Mouse (Mus musculus) hindbrain, embryonic 13.5 days (tissue): ENCODE results near the gene Sstr3. TPM values are rescaled to one million over a fixed set of nuclear protein-coding genes. Genes with fewer than 3 reads are reported as not detected.

ENCODE experiments used
- ATAC-seq: fragments of 200-750 bp; cut with Nextera tagmentation; 2 replicates; pipeline ENCODE4 v1.8.0; 2017; ENCODE audit warnings: moderate TSS enrichment; ENCODE audit not compliant: low FRiP score
- H3K27ac ChIP-seq: fragments of 300-500 bp; sonication (generic); 2 replicates; pipeline ENCODE4 v1.5.1; 2015; ENCODE audit warnings: inconsistent platforms, mild to moderate bottlenecking, moderate library complexity
- H3K27me3 ChIP-seq: fragments of 300-500 bp; sonication (generic); 2 replicates; pipeline ENCODE4 v1.6.1; 2015; ENCODE audit warnings: mild to moderate bottlenecking, inconsistent platforms
- H3K36me3 ChIP-seq: fragments of 300-500 bp; sonication (generic); 2 replicates; pipeline ENCODE4 v1.6.1; 2015; ENCODE audit warnings: mild to moderate bottlenecking, inconsistent platforms
- H3K4me1 ChIP-seq: fragments of 300-500 bp; sonication (generic); replicated peaks from 2 replicates; pipeline ENCODE4 v1.6.1; 2015; ENCODE audit warnings: inconsistent platforms
- H3K4me2 ChIP-seq: fragments of 300-500 bp; sonication (generic); 2 replicates; pipeline ENCODE4 v1.6.1; 2015; ENCODE audit warnings: inconsistent platforms, mild to moderate bottlenecking, moderate library complexity
- H3K4me3 ChIP-seq: fragments of 300-500 bp; sonication (generic); 2 replicates; pipeline ENCODE4 v1.5.1; 2015; ENCODE audit warnings: mild to moderate bottlenecking, inconsistent platforms
- H3K9ac ChIP-seq: fragments of 300-500 bp; sonication (generic); 2 replicates; pipeline ENCODE4 v1.6.1; 2015; ENCODE audit warnings: mild to moderate bottlenecking, inconsistent platforms
- H3K9me3 ChIP-seq: fragments of 300-500 bp; sonication (generic); 2 replicates; pipeline ENCODE4 v1.6.1; 2016; ENCODE audit warnings: inconsistent platforms
- whole genome bisulfite sequencing: fragments of 180-500 bp; shearing (Covaris S2); methylation state at CpG from one replicate; pipeline ENCODE4 v1.1.7; 2015; 5-methylcytosine and 5-hydroxymethylcytosine counted together
- polyA plus RNA-seq: library from polyadenylated mRNA; unstranded; fragments of >200 nt; fragmentation: Nextera tagmentation; extraction: Ambion mirVana; gene quantifications from 2 replicates; pipeline ENCODE4 v1.2.1, GENCODE M21; 2015

Sstr3 gene
- polyA plus RNA-seq, 1 experiment from 2014 or later = 0.42 TPM

DNA sequence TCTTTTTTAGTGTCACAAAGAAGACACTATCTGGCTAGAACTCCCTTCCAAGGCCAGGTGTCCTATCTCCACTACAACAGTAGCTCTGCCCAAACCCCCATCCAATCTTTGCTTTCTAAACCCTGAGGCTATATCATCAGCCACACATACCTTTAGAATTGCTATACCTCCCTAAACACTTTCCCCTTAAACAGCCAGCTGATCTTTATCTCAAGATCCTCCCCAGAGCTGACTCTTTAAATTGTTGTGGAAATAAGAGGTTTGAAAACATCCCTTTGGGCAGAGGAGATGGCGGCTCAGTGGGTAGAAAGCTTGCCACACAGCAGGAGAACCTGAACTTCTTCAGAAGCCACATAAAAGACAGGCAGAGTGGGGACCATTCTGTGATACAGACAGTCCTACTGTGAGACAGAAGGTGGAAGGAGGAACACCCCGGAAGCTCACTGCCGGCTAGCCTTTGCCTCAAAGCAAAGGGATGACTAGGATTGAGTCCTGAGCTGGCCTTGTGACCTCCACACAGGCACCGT is 31.9 kb upstream of the Sstr3 start:
- no peak overlapping the region for H3K9ac ChIP-seq
- H3K9me3 ChIP-seq = no peaks in the 10 kb centered on the region
- H3K27me3 ChIP-seq = 0 out of 2 replicates have a peak, but pooled peaks cover 2% of the 10 kb centered on the region
- H3K27ac ChIP-seq = no peak overlapping the region
- H3K4me1 ChIP-seq = peaks cover 20% of the 10 kb centered on the region
- no peak for ATAC-seq
- H3K36me3 ChIP-seq = no peaks in the 10 kb centered on the region
- no peak overlapping the region for H3K4me2 ChIP-seq
- 55% methylated on average over 4 of the region's 4 CpGs for WGBS
- H3K4me3 ChIP-seq = no peak overlapping the region

DNA sequence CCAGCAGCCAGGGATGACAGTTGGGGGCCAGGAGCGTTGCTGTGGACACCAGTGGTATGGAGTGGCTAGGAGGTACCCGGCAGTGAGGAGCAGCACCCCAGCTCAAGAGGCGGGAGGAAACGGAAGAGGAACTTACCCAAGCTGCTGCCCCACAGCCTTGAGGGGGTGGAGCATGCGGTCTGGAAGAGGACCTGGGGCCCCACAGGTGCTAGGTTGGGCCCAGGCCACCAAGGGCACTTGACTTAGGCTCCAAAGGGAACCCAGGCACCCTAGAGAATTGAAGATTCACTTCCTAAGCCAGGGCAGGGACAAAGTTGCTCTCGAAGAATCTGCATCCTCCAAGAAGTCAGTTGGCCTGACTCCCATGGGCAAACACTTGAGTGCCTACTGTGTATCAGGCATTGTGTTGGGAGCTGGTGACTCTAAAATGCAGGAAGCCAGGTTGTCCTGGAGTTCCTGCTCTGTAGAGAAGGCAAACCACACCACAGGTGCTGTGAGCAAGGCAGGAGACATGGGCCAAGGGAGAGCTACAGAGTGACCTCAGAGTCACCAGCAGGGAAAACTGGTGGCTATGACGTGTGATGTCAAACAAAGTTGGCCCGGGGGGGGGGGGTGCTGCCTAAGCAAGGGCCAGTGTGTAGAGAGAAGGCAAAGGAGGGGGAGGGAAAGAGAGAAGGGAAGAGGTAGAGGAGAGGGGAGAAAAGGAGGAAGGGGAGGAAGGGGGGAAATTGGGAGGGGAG is 28.3 kb upstream of the Sstr3 start, which contains the start of gene Rac2:
Rac2 (minus strand) TSS at position 126 of the 740 bp plus-strand sequence.
- no peaks in the 10 kb centered on the region for H3K36me3 ChIP-seq
- 82% methylated on average over 8 of the region's 8 CpGs for WGBS
- H3K4me2 ChIP-seq = no peak within 1 kb of the TSS
- H3K4me1 ChIP-seq = no peaks in the 10 kb centered on the region
- no peak within 1 kb of the TSS for H3K4me3 ChIP-seq
- no peak for ATAC-seq
- H3K9me3 ChIP-seq = no peaks in the 10 kb centered on the region
- no peak within 1 kb of the TSS for H3K9ac ChIP-seq
- H3K27ac ChIP-seq = no peak within 1 kb of the TSS
- H3K27me3 ChIP-seq = 0 out of 2 replicates have a peak, but pooled peaks cover 2% of the 10 kb centered on the region

DNA sequence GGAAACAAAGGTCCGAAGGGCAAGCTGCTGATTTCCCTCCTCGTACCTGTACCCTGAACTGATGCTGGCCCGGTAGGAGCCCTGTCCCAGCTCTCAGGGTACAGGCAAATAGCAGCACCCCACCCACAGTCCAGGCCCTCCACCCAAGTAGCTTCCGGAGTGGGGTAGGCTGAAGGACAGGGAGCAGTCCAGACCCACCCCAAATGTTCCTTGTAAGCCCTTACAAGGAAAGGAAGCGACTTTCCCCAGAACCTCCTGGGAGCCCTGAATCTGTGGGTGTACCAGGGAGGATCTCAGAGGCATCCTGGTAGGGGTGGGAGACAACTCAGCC is 27.8 kb upstream of the Sstr3 start:
- Histone ChIP-seq H3K4me1 (no peaks in the 10 kb centered on the region), H3K36me3 (no peaks in the 10 kb centered on the region), H3K4me2 (no peak overlapping the region), H3K27me3 (0 out of 2 replicates have a peak, but pooled peaks cover 2% of the 10 kb centered on the region), H3K9me3 (no peaks in the 10 kb centered on the region), H3K9ac (no peak overlapping the region), H3K27ac (no peak overlapping the region), H3K4me3 (no peak overlapping the region)
- no peak for ATAC-seq
- 89% methylated on average over 5 of the region's 5 CpGs for WGBS

DNA sequence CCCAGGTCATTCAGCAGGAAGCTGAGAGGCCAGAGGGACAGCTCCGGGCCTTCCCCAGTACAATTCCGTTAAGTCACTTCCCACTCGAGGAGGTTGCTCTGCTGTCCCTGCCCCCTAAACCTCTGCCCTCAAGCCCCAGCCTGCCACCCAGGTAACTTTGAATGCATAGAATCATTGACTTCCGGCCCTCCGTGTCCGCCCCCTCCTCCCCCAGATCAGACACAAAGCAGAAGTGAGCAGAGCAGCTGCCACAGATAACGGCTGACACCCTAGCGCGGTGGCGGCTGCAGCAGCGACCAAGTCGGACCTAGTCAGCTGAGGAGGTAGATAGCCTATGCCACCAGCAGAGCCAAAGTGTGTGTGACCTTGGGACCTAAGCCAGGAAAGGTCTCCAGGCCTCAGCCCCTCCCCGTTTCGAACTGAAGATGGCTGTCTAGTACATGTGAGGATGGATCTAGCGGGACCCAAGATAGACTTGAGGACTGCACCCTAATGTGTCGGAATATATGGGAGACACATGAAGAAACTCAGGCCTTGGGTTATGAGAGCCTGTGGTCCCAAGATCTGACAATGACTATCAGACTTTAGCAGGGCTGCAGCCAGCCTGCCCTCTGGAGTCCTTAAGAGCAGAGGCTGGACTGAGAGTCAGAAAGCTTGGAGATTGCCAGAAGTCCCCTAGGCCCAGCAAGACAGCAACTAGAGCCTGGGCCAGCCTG is 27.2 kb upstream of the Sstr3 start:
- no peaks in the 10 kb centered on the region for H3K4me1 ChIP-seq
- WGBS = 73% methylated on average over 16 of the region's 16 CpGs
- 0 out of 2 replicates have a peak, but pooled peaks cover 2% of the 10 kb centered on the region for H3K27me3 ChIP-seq
- H3K27ac ChIP-seq = no peak overlapping the region
- no peak overlapping the region for H3K9ac ChIP-seq
- no peak overlapping the region for H3K4me2 ChIP-seq
- no peaks in the 10 kb centered on the region for H3K9me3 ChIP-seq
- H3K4me3 ChIP-seq = no peak overlapping the region
- no peak for ATAC-seq
- H3K36me3 ChIP-seq = no peaks in the 10 kb centered on the region

DNA sequence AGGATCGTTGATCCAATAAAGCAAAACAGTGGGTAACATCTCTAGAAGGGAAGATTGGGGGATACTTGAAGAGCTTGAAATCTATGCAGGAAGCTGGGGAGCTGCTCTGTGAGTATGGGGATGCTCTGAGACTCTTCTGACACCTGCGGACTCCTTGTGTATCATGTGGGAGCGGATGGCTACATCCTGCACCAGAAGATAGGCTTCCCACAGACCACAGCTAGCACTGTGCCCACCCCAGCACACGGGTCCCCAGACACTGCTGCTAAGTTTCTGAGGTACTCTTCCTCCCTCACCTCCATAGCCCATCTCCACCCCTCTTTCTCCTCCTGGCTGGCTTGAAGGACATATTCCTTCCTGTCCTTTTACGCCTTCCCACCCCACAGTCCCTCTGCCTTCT is 25.7 kb upstream of the Sstr3 start:
- H3K36me3 ChIP-seq = no peaks in the 10 kb centered on the region
- no peaks in the 10 kb centered on the region for H3K9me3 ChIP-seq
- 93% methylated on average over 5 of the region's 5 CpGs for WGBS
- no peak for ATAC-seq
- H3K4me2 ChIP-seq = no peak overlapping the region
- no peaks in the 10 kb centered on the region for H3K4me1 ChIP-seq
- no peak overlapping the region for H3K4me3 ChIP-seq
- no peak overlapping the region for H3K27ac ChIP-seq
- no peak overlapping the region for H3K9ac ChIP-seq
- H3K27me3 ChIP-seq = 0 out of 2 replicates have a peak, but pooled peaks cover 5% of the 10 kb centered on the region

DNA sequence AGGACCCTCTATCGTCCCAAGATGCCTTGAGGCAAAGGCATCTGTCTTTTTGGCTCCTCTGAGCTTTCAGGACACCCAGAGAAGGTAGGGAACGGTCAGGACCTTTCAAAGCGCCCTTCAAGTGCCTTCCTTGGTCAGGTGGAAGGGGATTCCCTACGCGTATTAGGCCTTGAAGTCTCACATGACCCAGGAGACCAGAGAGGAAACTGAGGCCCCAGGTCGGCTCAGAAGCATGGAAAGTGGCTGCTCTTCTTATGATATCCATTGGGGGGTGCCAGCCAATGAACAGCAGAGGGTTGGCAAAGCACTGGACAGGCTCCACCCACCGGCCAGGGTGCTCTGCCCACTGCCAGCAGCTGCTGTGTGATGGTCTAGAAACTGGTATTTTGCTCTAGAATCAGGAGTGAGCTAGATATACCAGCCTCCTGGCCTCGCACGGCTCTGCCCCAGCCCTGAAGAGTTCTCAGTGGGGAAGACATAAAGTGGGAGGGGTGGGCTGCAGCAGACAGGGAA is 23.2 kb upstream of the Sstr3 start:
- no peak overlapping the region for H3K4me2 ChIP-seq
- 0 out of 2 replicates have a peak, but pooled peaks cover 5% of the 10 kb centered on the region for H3K27me3 ChIP-seq
- ATAC-seq = no peak
- WGBS = 74% methylated on average over 9 of the region's 9 CpGs
- H3K9me3 ChIP-seq = no peaks in the 10 kb centered on the region
- H3K36me3 ChIP-seq = no peaks in the 10 kb centered on the region
- no peak overlapping the region for H3K27ac ChIP-seq
- H3K4me3 ChIP-seq = no peak overlapping the region
- no peak overlapping the region for H3K9ac ChIP-seq
- no peaks in the 10 kb centered on the region for H3K4me1 ChIP-seq

DNA sequence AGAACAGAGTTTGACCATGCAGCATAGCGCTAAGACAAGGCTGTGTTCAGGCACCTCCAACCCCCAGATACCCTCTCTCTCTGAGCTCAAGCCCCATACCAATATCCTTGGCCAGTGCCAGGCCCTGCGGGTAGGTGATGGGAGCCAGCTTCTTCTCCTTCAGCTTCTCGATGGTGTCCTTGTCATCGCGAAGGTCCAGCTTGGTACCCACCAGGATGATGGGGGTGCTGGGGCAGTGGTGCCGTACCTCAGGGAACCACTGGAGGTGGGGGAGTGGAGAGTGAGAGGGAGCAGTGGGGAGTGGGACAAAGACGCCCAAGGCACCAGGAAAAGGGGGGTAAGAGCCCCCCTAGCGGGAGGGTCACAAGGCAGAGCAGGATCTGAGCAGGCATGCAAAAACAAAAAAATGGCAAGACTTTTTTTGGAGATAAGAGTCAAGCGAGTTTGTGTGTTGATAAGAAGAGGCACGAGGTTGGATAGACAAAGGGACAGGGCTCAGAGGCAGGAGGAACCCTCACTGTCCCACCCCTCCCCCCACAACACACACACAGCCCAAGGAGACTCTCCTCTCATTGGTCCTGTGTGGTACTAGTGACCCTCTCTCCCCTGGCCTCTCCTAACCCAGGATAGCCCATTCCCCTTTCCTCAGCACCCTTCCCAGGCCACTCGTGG is 20.4 kb upstream of the Sstr3 start:
- 80% methylated on average over 11 of the region's 11 CpGs for WGBS
- no peak overlapping the region for H3K4me3 ChIP-seq
- no peak for ATAC-seq

DNA sequence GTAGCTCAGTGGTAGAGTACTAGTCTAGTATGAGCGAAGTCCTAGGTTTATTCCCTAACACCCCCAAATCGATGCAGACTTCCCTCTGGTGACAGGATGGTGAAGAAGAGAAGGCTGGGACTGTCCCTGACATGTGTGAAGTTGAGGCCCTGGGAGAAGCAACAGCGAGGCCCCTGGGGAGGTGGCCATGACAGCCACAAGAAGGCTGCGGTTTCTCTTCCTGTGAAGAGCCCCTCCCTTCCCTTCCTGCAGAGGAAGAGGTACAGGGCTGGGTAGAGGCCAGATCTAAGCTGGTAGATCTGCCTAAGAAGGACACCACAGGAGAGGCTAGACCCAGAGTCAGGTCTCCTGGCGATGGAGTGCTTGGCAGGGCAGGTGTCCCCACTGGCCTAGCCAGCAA is 19.5 kb upstream of the Sstr3 start:
- 86% methylated on average over 5 of the region's 5 CpGs for WGBS

More for the DNA sequence above, 20.4 kb upstream of the Sstr3 start:
- Histone ChIP-seq H3K27me3 (0 out of 2 replicates have a peak, but pooled peaks cover 2% of the 10 kb centered on the region), H3K27ac (no peak overlapping the region), H3K9me3 (no peaks in the 10 kb centered on the region), H3K4me2 (no peak overlapping the region), H3K4me1 (no peaks in the 10 kb centered on the region), H3K36me3 (no peaks in the 10 kb centered on the region), H3K9ac (no peak overlapping the region)

DNA sequence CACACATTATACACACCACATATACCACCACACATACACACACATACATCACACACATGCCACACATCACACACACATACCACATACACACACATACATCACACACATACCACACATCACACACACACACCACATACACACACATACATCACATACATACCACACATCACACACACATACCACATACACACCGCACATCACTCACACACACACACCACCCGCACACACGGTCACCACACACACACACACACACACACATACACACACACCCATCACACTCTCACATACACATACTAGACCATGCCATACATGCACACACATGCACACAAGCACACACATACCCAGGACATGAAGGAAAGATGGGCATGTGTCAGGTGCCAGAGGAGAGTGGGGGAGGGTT is 18.9 kb upstream of the Sstr3 start:
- H3K36me3 ChIP-seq = no peaks in the 10 kb centered on the region
- ATAC-seq = no peak
- 0 out of 2 replicates have a peak, but pooled peaks cover 2% of the 10 kb centered on the region for H3K27me3 ChIP-seq
- no peak overlapping the region for H3K27ac ChIP-seq
- H3K4me2 ChIP-seq = no peak overlapping the region
- no peak overlapping the region for H3K9ac ChIP-seq
- WGBS = 97% methylated on average over 3 of the region's 3 CpGs
- no peak overlapping the region for H3K4me3 ChIP-seq
- H3K9me3 ChIP-seq = no peaks in the 10 kb centered on the region
- H3K4me1 ChIP-seq = no peaks in the 10 kb centered on the region

More for the DNA sequence above, 19.5 kb upstream of the Sstr3 start:
- no peaks in the 10 kb centered on the region for H3K36me3 ChIP-seq
- H3K9me3 ChIP-seq = no peaks in the 10 kb centered on the region
- no peak overlapping the region for H3K9ac ChIP-seq
- ATAC-seq = no peak
- H3K27me3 ChIP-seq = 0 out of 2 replicates have a peak, but pooled peaks cover 2% of the 10 kb centered on the region
- H3K27ac ChIP-seq = no peak overlapping the region
- H3K4me1 ChIP-seq = no peaks in the 10 kb centered on the region
- no peak overlapping the region for H3K4me2 ChIP-seq
- H3K4me3 ChIP-seq = no peak overlapping the region

DNA sequence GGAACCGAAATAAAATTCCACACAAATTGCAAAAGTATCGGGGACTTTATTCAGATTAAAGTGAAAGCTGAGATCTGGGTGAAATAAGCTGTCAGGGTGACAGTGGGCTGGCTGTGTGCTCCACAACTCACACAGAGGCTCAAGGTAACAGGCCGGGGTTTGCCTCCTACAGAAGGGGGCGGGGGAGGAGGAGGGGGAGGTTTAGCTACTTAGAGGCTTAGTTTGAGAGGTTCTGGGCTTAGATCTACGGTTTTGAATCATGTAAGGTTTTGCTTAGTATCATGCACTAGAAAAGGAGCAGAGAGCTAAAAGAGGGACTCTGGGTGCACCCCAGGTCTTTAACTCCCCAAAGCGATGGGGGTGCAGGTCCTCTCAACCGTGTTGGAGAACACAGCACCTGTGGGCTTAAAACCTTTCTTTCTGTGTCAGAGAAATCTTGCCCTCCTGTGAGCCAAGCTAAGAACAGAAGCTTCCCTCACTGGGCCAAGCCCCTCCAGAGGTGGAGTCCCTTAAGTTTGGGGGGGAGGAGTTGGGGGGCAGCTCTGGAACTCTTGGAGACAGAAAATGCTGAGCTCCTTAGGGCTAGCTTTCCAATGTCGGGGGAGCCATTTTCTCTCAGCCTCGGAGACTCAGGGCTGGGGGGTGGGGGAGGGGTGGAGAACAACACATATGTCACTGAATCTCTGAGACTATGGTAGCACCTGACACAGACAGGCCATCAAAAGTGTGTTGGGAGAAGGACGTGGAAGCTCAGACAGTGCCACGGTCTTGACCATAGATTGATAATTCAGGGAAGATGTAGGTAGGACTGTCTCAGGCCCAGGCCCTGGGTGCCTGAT is 14.9 kb upstream of the Sstr3 start:
- no peak overlapping the region for H3K27ac ChIP-seq
- H3K27me3 ChIP-seq = no peaks in the 10 kb centered on the region
- H3K4me2 ChIP-seq = no peak overlapping the region
- no peaks in the 10 kb centered on the region for H3K4me1 ChIP-seq
- WGBS = 69% methylated on average over 11 of the region's 11 CpGs
- H3K9me3 ChIP-seq = no peaks in the 10 kb centered on the region
- no peak for ATAC-seq
- no peak overlapping the region for H3K4me3 ChIP-seq
- H3K36me3 ChIP-seq = no peaks in the 10 kb centered on the region
- H3K9ac ChIP-seq = no peak overlapping the region

DNA sequence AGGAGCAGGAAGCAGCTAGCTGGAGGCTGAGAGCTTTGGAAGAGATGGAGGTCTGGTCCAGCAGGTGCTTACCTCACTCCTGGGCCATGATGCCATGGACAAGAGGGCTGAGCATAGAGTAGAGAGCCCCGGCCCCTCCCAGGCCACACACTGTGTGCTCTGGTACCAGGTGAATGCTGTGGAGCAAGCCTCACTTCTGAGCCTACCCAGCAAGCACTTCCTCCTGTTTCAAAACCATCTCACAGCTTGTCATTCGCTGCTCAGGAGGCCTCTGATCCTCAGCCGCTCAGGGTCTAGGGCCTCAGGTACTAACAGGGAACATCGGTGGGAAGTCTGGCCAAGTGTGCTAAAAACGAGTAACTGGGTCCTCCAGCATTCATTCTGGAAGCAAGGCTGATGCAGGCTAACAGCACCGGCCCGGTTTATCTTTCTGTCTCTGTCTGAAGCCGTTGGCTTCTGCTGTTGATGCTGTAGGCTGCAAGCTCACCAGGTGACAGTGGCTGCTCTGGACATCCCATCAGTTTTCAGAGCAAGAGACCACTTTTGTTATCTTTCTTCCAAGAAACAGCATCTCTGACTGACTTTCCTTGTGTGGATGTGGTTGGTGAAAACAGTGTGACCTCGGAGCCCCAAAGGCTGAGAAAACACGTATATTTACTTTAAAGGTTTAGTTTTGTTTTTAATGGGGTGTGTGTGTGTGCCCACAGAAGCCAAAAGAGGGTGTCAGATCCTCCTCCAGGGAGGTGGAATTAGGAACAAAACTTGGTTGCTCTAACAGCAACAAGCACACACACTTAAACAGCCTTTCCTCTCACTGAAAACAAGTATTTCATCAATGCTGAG is 13.4 kb upstream of the Sstr3 start:
- no peaks in the 10 kb centered on the region for H3K36me3 ChIP-seq
- ATAC-seq = no peak
- no peaks in the 10 kb centered on the region for H3K4me1 ChIP-seq
- H3K9ac ChIP-seq = peak overlapping the region; percentile 13; the same call in 1 of the 2 replicates
- peaks cover 4% of the 10 kb centered on the region; the same call in 1 of the 2 replicates for H3K9me3 ChIP-seq
- H3K4me2 ChIP-seq = no peak overlapping the region
- no peak overlapping the region for H3K27ac ChIP-seq
- 68% methylated on average over 10 of the region's 10 CpGs for WGBS
- no peaks in the 10 kb centered on the region for H3K27me3 ChIP-seq
- no peak overlapping the region for H3K4me3 ChIP-seq
